9 mouse cellular contexts compared by ENCODE assay signal in genomic region chr11:101982981-101983411, GRCm38 (mm10). TPM values are rescaled to one million over a fixed set of nuclear protein-coding genes. Genes with fewer than 3 reads are reported as not detected.
A peak's percentile ranks its signal among the peaks of the same experiment; 100 is the strongest.
DNase-seq lines count a peak whose midpoint lies in the region; ATAC-seq and TF ChIP-seq lines count a peak whose summit lies in the region.
"Had no signal": no experiment of that assay in that cellular context is flagged by ENCODE, and none has a peak within 500 bp of the region (broad histone marks: within the 10 kb centered on the region; RNA-seq: fewer than 3 reads in every experiment).

No protein-coding gene starts in this region.

- no peak overlapping the region for H3K4me3 ChIP-seq in intestine, embryonic 14.5 days (ENCODE audit: low read depth, low read length)
- no peak overlapping the region for H3K4me3 ChIP-seq in intestine, embryonic 15.5 days (replicated peaks)
- no peak overlapping the region; the same call in 1 of the 2 replicates for H3K4me3 ChIP-seq in embryonic facial prominence, embryonic 15.5 days (replicated peaks)
- H3K4me3 ChIP-seq in kidney, adult 2 months (ENCODE audit: insufficient read depth, low read depth, low read length), result peak overlapping the region; percentile 29
- no peak overlapping the region for H3K4me3 ChIP-seq in midbrain, embryonic 16.5 days (ENCODE audit: low read depth, low read length)

- no peak for TF ChIP-seq POLR2A in kidney, adult 2 months (IDR thresholded peaks at IDR 0.05; ENCODE audit: low read depth, low read length)

- ATAC-seq in intestine, embryonic 14.5 days (replicated peaks; ENCODE audit: low FRiP score, low TSS enrichment, low read depth), result no peak
- no peak for ATAC-seq in intestine, embryonic 15.5 days
- no peak for ATAC-seq in embryonic facial prominence, embryonic 15.5 days (ENCODE audit: insufficient number of reproducible peaks, low FRiP score, low TSS enrichment, low read depth)
- ATAC-seq in midbrain, embryonic 16.5 days, result no peak

- H3K27me3 ChIP-seq in intestine, embryonic 14.5 days (replicated peaks; ENCODE audit: control insufficient read depth, insufficient read depth, low read length), result no peaks in the 10 kb centered on the region
- no peaks in the 10 kb centered on the region for H3K27me3 ChIP-seq in intestine, embryonic 15.5 days (replicated peaks)
- H3K27me3 ChIP-seq in embryonic facial prominence, embryonic 15.5 days, result peaks cover 5% of the 10 kb centered on the region; the same call in 1 of the 2 replicates
- H3K27me3 ChIP-seq in kidney, adult 2 months (replicated peaks; ENCODE audit: control insufficient read depth, insufficient read depth, low read length), result no peaks in the 10 kb centered on the region
- no peaks in the 10 kb centered on the region for H3K27me3 ChIP-seq in midbrain, embryonic 16.5 days (ENCODE audit: control insufficient read depth, insufficient read depth, low read depth, low read length)

- H3K9me3 ChIP-seq in intestine, embryonic 14.5 days (ENCODE audit: control insufficient read depth, low read length), result no peaks in the 10 kb centered on the region
- no peaks in the 10 kb centered on the region for H3K9me3 ChIP-seq in intestine, embryonic 15.5 days
- no peaks in the 10 kb centered on the region for H3K9me3 ChIP-seq in embryonic facial prominence, embryonic 15.5 days (replicated peaks)
- H3K9me3 ChIP-seq in midbrain, embryonic 16.5 days (replicated peaks; ENCODE audit: control insufficient read depth, low read length, poor library complexity, severe bottlenecking), result no peaks in the 10 kb centered on the region

- peak overlapping the region; percentile 22 for H3K4me2 ChIP-seq in intestine, embryonic 14.5 days (ENCODE audit: low read length)
- H3K4me2 ChIP-seq in intestine, embryonic 15.5 days (replicated peaks), result no peak overlapping the region; the same call in 1 of the 2 replicates
- H3K4me2 ChIP-seq in embryonic facial prominence, embryonic 15.5 days (replicated peaks), result peak overlapping the region; percentile 98; the same call in 1 of the 2 replicates
- peak overlapping the region; percentile 93; the same call in 1 of the 2 replicates for H3K4me2 ChIP-seq in midbrain, embryonic 16.5 days (ENCODE audit: low read length)

- H3K36me3 ChIP-seq in intestine, embryonic 14.5 days (ENCODE audit: control insufficient read depth, insufficient read depth, low read length), result 0 out of 2 replicates have a peak, but pooled peaks cover 9% of the 10 kb centered on the region
- H3K36me3 ChIP-seq in intestine, embryonic 15.5 days, result no peaks in the 10 kb centered on the region
- 0 out of 2 replicates have a peak, but pooled peaks cover 3% of the 10 kb centered on the region for H3K36me3 ChIP-seq in embryonic facial prominence, embryonic 15.5 days
- H3K36me3 ChIP-seq in kidney, adult 2 months (ENCODE audit: control insufficient read depth, insufficient read depth, low read length), result no peaks in the 10 kb centered on the region; the same call in 1 of the 2 replicates
- no peaks in the 10 kb centered on the region; the same call in 1 of the 2 replicates for H3K36me3 ChIP-seq in midbrain, embryonic 16.5 days (ENCODE audit: control insufficient read depth, insufficient read depth, low read length)

- peaks cover 15% of the 10 kb centered on the region for H3K4me1 ChIP-seq in intestine, embryonic 14.5 days (replicated peaks; ENCODE audit: control insufficient read depth, insufficient read depth, low read length)
- H3K4me1 ChIP-seq in intestine, embryonic 15.5 days (replicated peaks), result peaks cover 10% of the 10 kb centered on the region
- peaks cover 28% of the 10 kb centered on the region for H3K4me1 ChIP-seq in embryonic facial prominence, embryonic 15.5 days
- H3K4me1 ChIP-seq in kidney, adult 2 months (ENCODE audit: control insufficient read depth, insufficient read depth, low read length), result peaks cover 4% of the 10 kb centered on the region; the same call in 1 of the 2 replicates
- H3K4me1 ChIP-seq in midbrain, embryonic 16.5 days (ENCODE audit: control insufficient read depth, insufficient read depth, low read length), result peaks cover 6% of the 10 kb centered on the region

- TF ChIP-seq CTCF in kidney, adult 2 months (conservative IDR thresholded peaks at IDR 0.05; ENCODE audit: insufficient read depth, insufficient read length, low read depth, low read length), result no peak

- no peak for DNase-seq in intestine, embryonic 14.5 days (ENCODE audit: low spot score)
- peak; percentile 50 for DNase-seq in kidney, adult 2 months
- no peak for DNase-seq in yolk sac, embryonic 10.5 days (ENCODE audit: low spot score)
- no peak for DNase-seq in left cerebral cortex, adult 8-10 months (ENCODE audit: low spot score in 2 of 2)
- DNase-seq in spleen, postnatal 14 days (ENCODE audit: low spot score in 2 of 2), result no peak

- no peak overlapping the region for H3K27ac ChIP-seq in intestine, embryonic 14.5 days (ENCODE audit: low read depth)
- H3K27ac ChIP-seq in intestine, embryonic 15.5 days, result no peak overlapping the region
- H3K27ac ChIP-seq in embryonic facial prominence, embryonic 15.5 days (replicated peaks), result no peak overlapping the region
- H3K27ac ChIP-seq in kidney, adult 2 months (ENCODE audit: insufficient read depth, low read depth, low read length), result peak overlapping the region; percentile 94
- no peak overlapping the region for H3K27ac ChIP-seq in midbrain, embryonic 16.5 days (ENCODE audit: low read length)

- 63% methylated on average over 6 of the region's 6 CpGs for WGBS in intestine, embryonic 14.5 days
- WGBS in intestine, embryonic 15.5 days, result 60% methylated on average over 6 of the region's 6 CpGs
- WGBS in embryonic facial prominence, embryonic 15.5 days, result 60% methylated on average over 6 of the region's 6 CpGs
- 62% methylated on average over 6 of the region's 6 CpGs for WGBS in kidney, adult 2 months
- WGBS in midbrain, embryonic 16.5 days, result 60% methylated on average over 6 of the region's 6 CpGs

- H3K9ac ChIP-seq in intestine, embryonic 14.5 days (ENCODE audit: low read length), result no peak overlapping the region
- no peak overlapping the region for H3K9ac ChIP-seq in intestine, embryonic 15.5 days
- H3K9ac ChIP-seq in embryonic facial prominence, embryonic 15.5 days, result no peak overlapping the region
- no peak overlapping the region for H3K9ac ChIP-seq in midbrain, embryonic 16.5 days (ENCODE audit: low read depth, low read length)

RNA-seq across cellular contexts. Expression of gene Cfap97d1, which starts 1.1 kb away (rescaled TPM):
- polyA plus RNA-seq in intestine, embryonic 14.5 days (2014; fragmentation: Nextera tagmentation; extraction: Ambion mirVana), result not detected in 2 replicates
- not detected in 2 replicates for polyA plus RNA-seq in intestine, embryonic 15.5 days (2015; fragmentation: Nextera tagmentation; extraction: Ambion mirVana)
- polyA plus RNA-seq in embryonic facial prominence, embryonic 15.5 days (2015; fragmentation: Nextera tagmentation; extraction: Ambion mirVana), result not detected in 2 replicates
- polyA plus RNA-seq in kidney, adult 2 months (2012; rRNA removed), result not detected in 2 replicates
- polyA plus RNA-seq in midbrain, embryonic 16.5 days (2015; fragmentation: Nextera tagmentation; extraction: Ambion mirVana), result not detected in 2 replicates
- total RNA-seq in left cerebral cortex, adult 8-10 months (2022), result not detected
- polyA plus RNA-seq: large intestine, adult 2 months had no signal

RNA-seq across cellular contexts. Expression of gene Dusp3, which starts 3.8 kb away (rescaled TPM):
- 25.3 and 27.0 TPM in 2 replicates for polyA plus RNA-seq in intestine, embryonic 14.5 days (2014; fragmentation: Nextera tagmentation; extraction: Ambion mirVana)
- polyA plus RNA-seq in intestine, embryonic 15.5 days (2015; fragmentation: Nextera tagmentation; extraction: Ambion mirVana), result 25.6 and 26.5 TPM in 2 replicates
- polyA plus RNA-seq in embryonic facial prominence, embryonic 15.5 days (2015; fragmentation: Nextera tagmentation; extraction: Ambion mirVana), result 26.2 and 29.9 TPM in 2 replicates
- 67.8 and 92.4 TPM in 2 replicates for polyA plus RNA-seq in kidney, adult 2 months (2012; rRNA removed)
- polyA plus RNA-seq in midbrain, embryonic 16.5 days (2015; fragmentation: Nextera tagmentation; extraction: Ambion mirVana), result 25.6 and 29.7 TPM in 2 replicates
- 100 to 1,000 TPM; 194 to 239 (median 216) TPM for total RNA-seq in left cerebral cortex, adult 8-10 months (2022)

RNA-seq across cellular contexts. Expression of gene Sost, which starts 16.2 kb away (rescaled TPM):
- polyA plus RNA-seq in intestine, embryonic 14.5 days (2014; fragmentation: Nextera tagmentation; extraction: Ambion mirVana), result not detected in 2 replicates
- 0.13 TPM in 2 replicates for polyA plus RNA-seq in intestine, embryonic 15.5 days (2015; fragmentation: Nextera tagmentation; extraction: Ambion mirVana)
- 0.23 and 0.49 TPM in 2 replicates for polyA plus RNA-seq in embryonic facial prominence, embryonic 15.5 days (2015; fragmentation: Nextera tagmentation; extraction: Ambion mirVana)
- 2.0 TPM in 2 replicates for polyA plus RNA-seq in kidney, adult 2 months (2012; rRNA removed)
- polyA plus RNA-seq in midbrain, embryonic 16.5 days (2015; fragmentation: Nextera tagmentation; extraction: Ambion mirVana), result 0.10 TPM in 1 of 2 replicates, not detected in the other
- under 1 TPM in 1 of 4 experiments, not detected in 3; 0.19 TPM for total RNA-seq in left cerebral cortex, adult 8-10 months (2022)
- polyA plus RNA-seq: large intestine, adult 2 months had no signal

RNA-seq across cellular contexts. Expression of gene Mpp3, which starts 45.3 kb away (rescaled TPM):
- polyA plus RNA-seq in intestine, embryonic 14.5 days (2014; fragmentation: Nextera tagmentation; extraction: Ambion mirVana), result 11.0 and 12.2 TPM in 2 replicates
- 7.6 and 7.9 TPM in 2 replicates for polyA plus RNA-seq in intestine, embryonic 15.5 days (2015; fragmentation: Nextera tagmentation; extraction: Ambion mirVana)
- polyA plus RNA-seq in embryonic facial prominence, embryonic 15.5 days (2015; fragmentation: Nextera tagmentation; extraction: Ambion mirVana), result 5.5 and 6.2 TPM in 2 replicates
- 2.3 and 3.5 TPM in 2 replicates for polyA plus RNA-seq in kidney, adult 2 months (2012; rRNA removed)
- polyA plus RNA-seq in midbrain, embryonic 16.5 days (2015; fragmentation: Nextera tagmentation; extraction: Ambion mirVana), result 57.4 and 64.6 TPM in 2 replicates
- total RNA-seq in left cerebral cortex, adult 8-10 months (2022), result 10 to 100 TPM; 73.8 to 85.2 (median 77.1) TPM

RNA-seq across cellular contexts. Expression of gene Cd300lg, which starts 58.3 kb away (rescaled TPM):
- polyA plus RNA-seq in intestine, embryonic 14.5 days (2014; fragmentation: Nextera tagmentation; extraction: Ambion mirVana), result 0.31 and 0.51 TPM in 2 replicates
- 0.98 and 1.6 TPM in 2 replicates for polyA plus RNA-seq in intestine, embryonic 15.5 days (2015; fragmentation: Nextera tagmentation; extraction: Ambion mirVana)
- polyA plus RNA-seq in embryonic facial prominence, embryonic 15.5 days (2015; fragmentation: Nextera tagmentation; extraction: Ambion mirVana), result 1.5 and 2.1 TPM in 2 replicates
- 62.1 and 67.1 TPM in 2 replicates for polyA plus RNA-seq in kidney, adult 2 months (2012; rRNA removed)
- 0.23 and 0.46 TPM in 2 replicates for polyA plus RNA-seq in midbrain, embryonic 16.5 days (2015; fragmentation: Nextera tagmentation; extraction: Ambion mirVana)
- under 1 TPM in 3 of 4 experiments, not detected in 1; 0.15 to 0.18 (median 0.17) TPM for total RNA-seq in left cerebral cortex, adult 8-10 months (2022)
